Mouse (Mus musculus): ENCODE data around the gene Dsp. TPM values are rescaled to one million over a fixed set of nuclear protein-coding genes. Genes with fewer than 3 reads are reported as not detected.

Gene Dsp
- polyA plus RNA-seq, 1 experiment from 2014 or later: 0.35 TPM

DNA sequence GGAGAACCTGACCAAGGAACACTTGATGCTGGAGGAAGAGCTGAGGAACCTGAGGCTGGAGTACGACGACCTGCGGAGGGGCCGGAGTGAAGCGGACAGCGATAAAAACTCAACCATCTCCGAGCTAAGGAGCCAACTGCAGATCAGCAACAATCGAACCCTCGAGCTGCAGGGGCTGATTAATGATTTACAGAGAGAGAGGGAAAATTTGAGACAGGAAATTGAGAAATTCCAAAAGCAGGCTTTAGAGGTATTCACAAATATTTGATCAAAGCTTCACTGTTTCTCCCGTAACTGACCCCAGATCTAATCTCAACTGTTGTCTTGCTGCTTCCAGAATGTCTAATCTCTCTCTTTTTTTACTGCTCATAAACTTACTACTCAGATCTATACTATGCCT is 42.3 kb downstream of the Dsp start:
- in situ Hi-C loops (cut with MboI; ENCODE audit: low pct_unique_long_range_greater_than_20kb): loop anchor here (25.0 kb wide), 1 partner anchor 756 kb away; no protein-coding TSS in a partner anchor
- DNase-seq (ENCODE audit: low read depth, low spot score): no peak
- TF ChIP-seq CTCF (IDR thresholded peaks at IDR 0.05): no peak
- ChIA-PET POLR2A (no interaction called here), CTCF (no interaction called here)
- no peak for ATAC-seq
- peaks cover 13% of the 10 kb centered on the region for H3K27me3 ChIP-seq

DNA sequence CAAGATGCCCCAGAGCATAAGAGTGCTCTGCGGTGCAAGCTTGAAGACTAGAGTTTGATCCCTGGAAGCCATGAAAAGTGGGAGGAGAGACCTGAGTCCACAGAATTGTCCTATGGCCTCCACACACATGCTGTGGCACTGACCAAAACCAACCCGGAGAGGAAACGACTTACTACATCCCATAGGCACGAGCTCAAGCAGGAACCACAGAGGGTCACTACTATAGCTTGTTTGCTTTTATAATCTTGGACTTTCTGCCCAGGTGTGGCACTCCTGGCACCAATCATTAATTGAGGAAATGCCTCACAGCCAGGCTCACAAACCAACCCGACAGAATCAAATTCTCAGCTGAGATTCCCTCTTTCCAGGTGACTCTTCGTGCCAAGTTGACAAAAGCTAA is 50.3 kb downstream of the Dsp start:
- H3K27me3 ChIP-seq: peaks cover 7% of the 10 kb centered on the region
- ATAC-seq: no peak
- DNase-seq (ENCODE audit: low read depth, low spot score): no peak
- TF ChIP-seq CTCF (IDR thresholded peaks at IDR 0.05): no peak
- ChIA-PET CTCF (no interaction called here), POLR2A (interaction anchor here (1.1 kb wide), 1 partner anchor 14 kb away, joined by 3 read pairs; no protein-coding TSS in a partner anchor)
- in situ Hi-C loops (cut with MboI; ENCODE audit: low pct_unique_long_range_greater_than_20kb): loop anchor here (25.0 kb wide), 1 partner anchor 386 kb away; no protein-coding TSS in a partner anchor

DNA sequence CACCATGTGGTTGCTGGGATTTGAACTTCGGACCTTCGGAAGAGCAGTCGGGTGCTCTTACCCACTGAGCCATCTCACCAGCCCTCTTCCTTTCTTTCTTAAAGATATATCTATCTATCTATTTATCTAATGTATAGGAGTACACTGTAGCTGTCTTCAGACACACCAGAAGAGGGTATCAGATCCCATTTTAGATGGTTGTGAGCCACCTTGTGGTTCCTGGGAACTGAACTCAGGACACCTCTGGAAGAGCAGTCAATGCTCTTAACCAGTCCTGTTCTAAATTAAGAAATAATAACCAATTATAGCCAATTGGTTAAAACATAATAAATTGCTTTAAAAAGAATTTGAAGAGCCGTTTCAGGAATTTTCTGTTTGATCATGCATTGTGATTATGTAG is 53.1 kb downstream of the Dsp start:
- CTCF ChIA-PET: interaction anchor here (1.1 kb wide), 1 partner anchor 9 kb away, joined by 3 read pairs; no protein-coding TSS in a partner anchor
- no peak for ATAC-seq
- in situ Hi-C loops (cut with MboI; ENCODE audit: low pct_unique_long_range_greater_than_20kb): loop anchor here (25.0 kb wide), 1 partner anchor 383 kb away; no protein-coding TSS in a partner anchor
- H3K27me3 ChIP-seq: no peaks in the 10 kb centered on the region
- DNase-seq (ENCODE audit: low read depth, low spot score): no peak
- POLR2A ChIA-PET: no interaction called here
- TF ChIP-seq CTCF (IDR thresholded peaks at IDR 0.05): no peak

DNA sequence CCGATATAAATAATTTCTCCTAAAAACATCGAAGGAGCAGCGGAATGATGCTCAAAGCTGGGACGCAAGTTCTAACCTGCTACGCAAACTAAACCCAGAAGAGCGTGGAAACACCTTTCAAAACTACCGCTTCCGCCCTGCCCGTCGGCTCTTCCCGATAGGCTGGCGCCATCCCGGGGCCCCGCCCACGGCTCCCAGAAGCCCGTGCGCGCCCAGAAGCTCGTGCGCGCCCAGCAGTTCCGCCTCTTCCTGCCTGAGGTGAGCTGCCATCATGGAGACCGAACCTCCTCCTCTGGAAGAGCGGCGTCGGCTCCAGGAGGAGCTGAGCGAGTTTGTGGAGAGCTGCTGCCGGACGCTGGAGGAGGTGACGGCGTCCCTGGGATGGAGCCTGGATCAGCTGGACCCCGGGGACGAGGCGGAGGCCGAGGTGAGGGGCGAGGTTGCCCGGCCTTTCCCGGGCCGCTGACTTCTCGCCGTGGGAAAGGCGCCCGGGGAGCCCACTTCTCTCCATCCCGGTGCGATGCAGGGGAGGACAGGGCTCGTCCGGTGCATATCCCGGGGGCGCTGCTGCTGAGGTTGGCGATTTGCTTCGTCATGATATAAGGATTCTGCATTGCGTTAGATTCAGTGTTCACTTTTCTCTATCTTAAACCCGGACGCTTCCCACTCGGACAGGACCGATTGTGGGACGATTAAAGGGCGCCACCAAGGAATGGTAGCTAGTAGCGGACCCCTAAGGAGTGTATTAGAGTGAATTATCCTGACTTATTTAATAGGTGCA is 53.8 kb downstream of the Dsp start, which contains the start of gene Snrnp48:
TSS of gene Snrnp48 (plus strand) at position 237 of the 781 bp plus-strand sequence.
- TF ChIP-seq CTCF (IDR thresholded peaks at IDR 0.05): no peak
- in situ Hi-C loops (cut with MboI; ENCODE audit: low pct_unique_long_range_greater_than_20kb): loop anchor here (25.0 kb wide), 1 partner anchor 382 kb away; no protein-coding TSS in a partner anchor
- no peaks in the 10 kb centered on the region for H3K27me3 ChIP-seq
- ATAC-seq: peak; percentile 98
- ChIA-PET POLR2A (interaction anchor here (0.5 to 0.9 kb wide), 2 partner anchors 381 to 776 kb away, joined by 3 to 4 read pairs; no protein-coding TSS in a partner anchor), CTCF (interaction anchor here (0.6 to 1.1 kb wide), 2 partner anchors 8 to 72 kb away, joined by 3 read pairs; no protein-coding TSS in a partner anchor)
- peak; percentile 31 for DNase-seq (ENCODE audit: low read depth, low spot score)

DNA sequence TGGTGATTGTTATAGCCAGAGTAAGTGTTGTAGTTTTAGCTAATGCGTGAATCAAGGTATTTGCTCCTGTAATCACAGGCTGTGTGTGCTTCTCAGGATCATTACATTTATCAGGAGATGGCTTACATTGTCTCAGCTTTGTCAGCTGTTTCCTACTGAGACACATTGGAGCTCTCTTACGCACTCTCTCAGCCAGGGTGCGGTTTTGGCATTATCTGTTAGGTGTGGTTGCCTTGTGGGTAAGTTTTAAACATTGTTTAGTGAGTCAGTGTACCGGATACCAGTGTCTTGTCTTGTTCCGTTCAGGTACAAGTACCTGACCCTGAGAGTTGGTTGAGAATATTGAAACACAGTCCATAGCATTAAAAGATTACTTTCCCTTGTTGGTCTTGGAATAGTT is 60.0 kb downstream of the Dsp start:
- in situ Hi-C loops (cut with MboI; ENCODE audit: low pct_unique_long_range_greater_than_20kb): loop anchor here (25.0 kb wide), 1 partner anchor 376 kb away; no protein-coding TSS in a partner anchor
- ChIA-PET POLR2A (no interaction called here), CTCF (no interaction called here)
- TF ChIP-seq CTCF (IDR thresholded peaks at IDR 0.05): no peak
- ATAC-seq: no peak
- H3K27me3 ChIP-seq: no peaks in the 10 kb centered on the region
- no peak for DNase-seq (ENCODE audit: low read depth, low spot score)

DNA sequence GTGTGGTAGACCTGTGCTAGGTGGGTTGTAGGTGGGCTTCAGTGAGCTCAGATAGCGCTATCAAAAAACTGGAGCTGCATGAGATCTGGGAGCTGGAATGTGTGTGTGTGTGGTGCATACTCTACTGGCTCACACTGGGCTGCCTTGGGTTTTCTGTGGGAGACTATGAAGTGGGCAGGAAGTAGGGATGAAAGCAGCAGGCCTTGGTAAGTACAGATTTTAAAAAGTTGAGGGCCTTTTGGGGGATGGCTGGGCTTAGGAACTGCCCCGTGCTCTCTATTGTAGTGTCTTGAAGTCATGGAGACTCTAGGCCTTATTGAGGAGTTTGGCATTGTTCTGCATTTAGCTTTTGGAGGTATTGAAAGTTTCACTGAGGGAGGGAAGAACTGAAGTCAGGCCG is 67.6 kb downstream of the Dsp start:
- ATAC-seq: no peak
- H3K27me3 ChIP-seq: no peaks in the 10 kb centered on the region
- no peak for DNase-seq (ENCODE audit: low read depth, low spot score)
- POLR2A ChIA-PET: no interaction called here
- in situ Hi-C loops (cut with MboI; ENCODE audit: low pct_unique_long_range_greater_than_20kb): loop anchor here (25.0 kb wide), 1 partner anchor 369 kb away; no protein-coding TSS in a partner anchor
- CTCF ChIA-PET: interaction anchor here (1.0 to 1.6 kb wide), 2 partner anchors 10 to 41 kb away, joined by 3 to 4 read pairs; no protein-coding TSS in a partner anchor
- no peak for TF ChIP-seq CTCF (IDR thresholded peaks at IDR 0.05)

DNA sequence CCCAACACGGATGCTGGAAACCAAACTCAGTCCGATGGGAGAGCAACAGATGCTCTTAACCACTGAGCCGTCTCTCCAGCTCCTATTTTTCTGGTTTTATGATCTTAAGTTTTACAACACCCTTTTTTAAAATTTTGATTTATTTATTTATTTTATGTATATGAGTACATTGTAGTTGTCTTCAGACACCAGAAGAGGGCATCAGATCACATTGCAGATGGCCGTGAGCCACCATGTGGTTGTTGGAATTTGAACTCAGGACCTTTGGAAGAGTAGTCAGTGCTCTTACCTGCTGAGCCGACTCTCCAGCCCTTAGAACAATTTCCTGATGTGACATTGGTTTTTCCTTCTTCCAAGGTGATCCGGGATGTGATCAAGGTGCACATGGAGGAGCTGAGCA is 69.2 kb downstream of the Dsp start:
- H3K27me3 ChIP-seq: no peaks in the 10 kb centered on the region
- POLR2A ChIA-PET: no interaction called here
- peak; percentile 58 for TF ChIP-seq CTCF (IDR thresholded peaks at IDR 0.05)
- DNase-seq (ENCODE audit: low read depth, low spot score): no peak
- no peak for ATAC-seq
- in situ Hi-C loops (cut with MboI; ENCODE audit: low pct_unique_long_range_greater_than_20kb): loop anchor here (25.0 kb wide), 1 partner anchor 367 kb away; no protein-coding TSS in a partner anchor
- CTCF ChIA-PET: interaction anchor here (1.6 kb wide), 1 partner anchor 8 kb away, joined by 4 read pairs; no protein-coding TSS in a partner anchor

DNA sequence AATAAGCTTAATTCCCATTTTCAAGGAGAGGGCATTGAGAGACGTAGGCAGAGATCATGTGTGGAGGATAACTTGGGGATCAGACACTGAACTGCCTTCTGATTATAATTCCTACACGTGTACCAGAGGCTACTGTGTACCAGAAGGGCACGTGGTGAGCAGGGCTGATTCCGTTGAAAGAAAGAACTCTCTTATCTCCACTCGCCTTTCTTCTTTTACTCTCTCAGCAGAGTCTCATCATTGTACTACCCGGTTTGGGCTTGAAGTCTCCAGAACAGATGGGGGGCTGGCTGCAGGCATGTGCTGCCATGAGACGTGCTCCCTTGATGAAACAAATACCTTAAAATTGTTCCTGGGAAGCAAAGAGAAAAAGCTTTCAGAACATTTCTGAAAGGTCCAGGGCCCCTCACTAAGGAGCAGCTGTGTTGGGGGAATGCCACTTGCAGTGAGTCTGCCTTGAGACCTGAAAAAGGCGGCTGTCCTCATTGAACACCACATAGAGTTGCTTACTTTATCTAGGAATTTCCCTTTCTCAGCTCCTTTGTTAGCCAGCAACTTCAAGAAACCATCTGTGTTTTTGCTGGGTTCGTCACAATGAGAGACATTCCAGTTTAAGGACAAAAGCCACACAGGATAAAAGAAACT is 79.2 kb downstream of the Dsp start:
- POLR2A ChIA-PET: no interaction called here
- H3K27me3 ChIP-seq: no peaks in the 10 kb centered on the region
- TF ChIP-seq CTCF (IDR thresholded peaks at IDR 0.05): no peak
- ATAC-seq (no peak), DNase-seq (ENCODE audit: low read depth, low spot score) (no peak)
- CTCF ChIA-PET: no interaction called here
- in situ Hi-C loops (cut with MboI; ENCODE audit: low pct_unique_long_range_greater_than_20kb): no loop called here

DNA sequence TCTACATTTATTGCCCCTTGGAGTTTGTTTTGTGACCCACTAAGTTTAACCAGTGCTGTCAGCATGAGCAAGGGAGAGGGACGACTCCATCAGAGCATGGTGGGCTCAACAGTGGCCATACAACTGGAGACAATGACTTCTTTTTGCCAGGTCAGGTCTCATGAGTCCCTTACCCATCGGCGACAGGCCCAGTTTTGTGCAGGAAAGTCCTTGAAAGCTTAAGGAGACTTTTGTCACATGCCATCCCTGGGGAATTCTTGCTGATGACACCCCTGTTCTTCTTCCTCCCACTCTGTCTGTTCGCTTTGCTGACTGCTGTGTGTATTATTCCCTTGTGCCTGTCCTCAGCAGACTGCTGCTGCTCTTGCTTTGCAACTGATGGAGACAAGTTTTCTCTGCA is 81.3 kb downstream of the Dsp start:
- ATAC-seq: no peak
- no peaks in the 10 kb centered on the region for H3K27me3 ChIP-seq
- TF ChIP-seq CTCF (IDR thresholded peaks at IDR 0.05): no peak
- no peak for DNase-seq (ENCODE audit: low read depth, low spot score)
- ChIA-PET POLR2A (no interaction called here), CTCF (no interaction called here)
- in situ Hi-C loops (cut with MboI; ENCODE audit: low pct_unique_long_range_greater_than_20kb): no loop called here

DNA sequence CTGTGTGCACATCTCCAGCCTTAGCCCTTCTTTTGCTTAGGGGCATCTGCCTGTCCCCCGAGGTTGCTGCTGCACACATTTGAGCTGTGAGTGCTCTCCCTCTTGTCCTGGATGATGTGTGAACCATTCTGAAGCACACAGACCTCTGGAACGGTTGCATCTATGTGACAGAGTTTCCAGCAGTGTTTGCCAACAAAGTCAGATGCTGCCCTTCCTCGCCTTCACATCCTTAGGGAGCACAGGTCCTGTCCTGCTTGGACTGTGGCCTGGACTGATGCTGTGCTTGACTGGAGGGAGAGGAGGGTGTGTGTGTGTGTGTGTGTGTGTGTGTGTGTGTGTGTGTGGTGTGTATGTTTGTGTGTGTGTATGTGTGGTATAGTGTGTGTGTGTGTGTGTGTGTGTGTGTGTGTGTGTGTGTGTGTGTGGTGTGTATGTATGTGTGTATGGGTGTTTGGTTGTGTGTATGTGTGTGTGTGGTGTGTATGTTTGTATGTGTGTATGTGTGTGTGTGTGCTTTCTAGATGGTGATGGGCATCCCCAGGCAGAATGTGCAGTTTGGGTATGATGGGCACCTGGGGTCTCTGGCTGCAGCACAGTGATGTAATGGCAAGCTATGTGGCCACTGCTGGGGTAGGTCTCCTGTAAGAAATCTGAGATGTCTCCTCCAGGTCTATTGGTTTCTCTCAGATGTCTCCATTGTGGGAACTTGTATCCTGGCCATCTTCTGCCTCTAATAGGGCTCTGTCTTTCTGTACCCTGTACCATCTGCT is 81.9 kb downstream of the Dsp start:
- CTCF ChIA-PET: no interaction called here
- TF ChIP-seq CTCF (IDR thresholded peaks at IDR 0.05): no peak
- no peak for ATAC-seq
- no peak for DNase-seq (ENCODE audit: low read depth, low spot score)
- POLR2A ChIA-PET: no interaction called here
- no peaks in the 10 kb centered on the region for H3K27me3 ChIP-seq
- in situ Hi-C loops (cut with MboI; ENCODE audit: low pct_unique_long_range_greater_than_20kb): no loop called here
